Mouse (Mus musculus) limb, embryonic 11.5 days (tissue): ENCODE results near the gene Kcnip4. TPM values are rescaled to one million over a fixed set of nuclear protein-coding genes. Genes with fewer than 3 reads are reported as not detected.

Experiments used
- ATAC-seq: fragments of 200-750 bp; cut with Nextera tagmentation; 2 replicates; pipeline ENCODE4 v1.8.0; 2017; ENCODE audit warnings: low read depth; ENCODE audit not compliant: insufficient number of reproducible peaks, low FRiP score, low TSS enrichment
- DNase-seq: peaks from one replicate; pipeline ENCODE4 v3.0.0-alpha.2; 2015; ENCODE audit warnings: low spot score
- H3K27ac ChIP-seq: fragments of 300-500 bp; sonication (generic); replicated peaks from 2 replicates; pipeline ENCODE4 v1.5.1; 2014; ENCODE audit warnings: low read depth, mild to moderate bottlenecking, low read length
- H3K27me3 ChIP-seq: fragments of 300-500 bp; sonication (generic); 2 replicates; pipeline ENCODE4 v1.6.1; 2014; ENCODE audit warnings: mild to moderate bottlenecking, low read length, mixed read lengths; ENCODE audit not compliant: control insufficient read depth, insufficient read depth
- H3K36me3 ChIP-seq: fragments of 300-500 bp; sonication (generic); 2 replicates; pipeline ENCODE4 v1.6.1; 2014; ENCODE audit warnings: mild to moderate bottlenecking, low read length, moderate library complexity, mixed read lengths; ENCODE audit not compliant: control insufficient read depth, insufficient read depth
- H3K4me1 ChIP-seq: fragments of 300-500 bp; sonication (generic); 2 replicates; pipeline ENCODE4 v1.6.1; 2014; ENCODE audit warnings: low read length, mixed read lengths; ENCODE audit not compliant: control insufficient read depth, insufficient read depth
- H3K4me2 ChIP-seq: fragments of 300-500 bp; sonication (generic); 2 replicates; pipeline ENCODE4 v1.6.1; 2014; ENCODE audit warnings: low read depth, mild to moderate bottlenecking, moderate library complexity; ENCODE audit not compliant: severe bottlenecking
- H3K4me3 ChIP-seq: fragments of 300-500 bp; sonication (generic); 2 replicates; pipeline ENCODE4 v1.5.1; 2014; ENCODE audit warnings: low read depth, low read length
- H3K9ac ChIP-seq: fragments of 300-500 bp; sonication (generic); 2 replicates; pipeline ENCODE4 v1.6.1; 2014; ENCODE audit warnings: mild to moderate bottlenecking, low read length
- H3K9me3 ChIP-seq: fragments of 300-500 bp; sonication (generic); 2 replicates; pipeline ENCODE4 v1.6.1; 2016; ENCODE audit warnings: low read length; ENCODE audit not compliant: control insufficient read depth
- whole genome bisulfite sequencing: fragments of 180-500 bp; shearing (Covaris S2); extraction: QIAGEN DNeasy Blood & Tissue Kit; methylation state at CpG from one replicate; pipeline ENCODE4 v1.1.7; 2014; 5-methylcytosine and 5-hydroxymethylcytosine counted together
- polyA plus RNA-seq: library from polyadenylated mRNA; unstranded; fragments of >200 nt; fragmentation: Nextera tagmentation; extraction: Ambion mirVana; gene quantifications from 2 replicates; pipeline ENCODE4 v1.2.1, GENCODE M21; 2014

The Kcnip4 gene
- polyA plus RNA-seq, 1 experiment from 2014 or later = 0.76 TPM

GRCm38 (mm10) chr5:49041259-49041845 lies 483.4 kb downstream of the Kcnip4 start:
- WGBS = 68% methylated on average over 6 of the region's 6 CpGs
- Histone ChIP-seq H3K27me3 (no peaks in the 10 kb centered on the region), H3K4me3 (no peak overlapping the region), H3K4me2 (no peak overlapping the region), H3K9ac (no peak overlapping the region), H3K9me3 (no peaks in the 10 kb centered on the region), H3K4me1 (no peaks in the 10 kb centered on the region), H3K36me3 (no peaks in the 10 kb centered on the region), H3K27ac (no peak overlapping the region)
- no peak for ATAC-seq
- no peak for DNase-seq

- H3K9ac ChIP-seq = no peak overlapping the region
- no peaks in the 10 kb centered on the region for H3K36me3 ChIP-seq
- ATAC-seq (no peak), DNase-seq (peak; percentile 22)
- 22% methylated on average over 4 of the region's 4 CpGs for WGBS
- H3K9me3 ChIP-seq = no peaks in the 10 kb centered on the region
- no peak overlapping the region for H3K27ac ChIP-seq
- no peaks in the 10 kb centered on the region for H3K27me3 ChIP-seq
- no peak overlapping the region for H3K4me2 ChIP-seq
- no peak overlapping the region for H3K4me3 ChIP-seq
- no peaks in the 10 kb centered on the region for H3K4me1 ChIP-seq
These were observed 527.3 kb downstream of the Kcnip4 start for GRCm38 (mm10) chr5:48997359-48997758.

GRCm38 (mm10) chr5:48989145-48989659 lies 535.5 kb downstream of the Kcnip4 start:
- H3K27me3 ChIP-seq = no peaks in the 10 kb centered on the region
- ATAC-seq (no peak), DNase-seq (no peak)
- no peaks in the 10 kb centered on the region for H3K9me3 ChIP-seq
- no peak overlapping the region for H3K4me2 ChIP-seq
- 90% methylated on average over 1 of the region's 1 CpGs for WGBS
- no peaks in the 10 kb centered on the region for H3K36me3 ChIP-seq
- no peak overlapping the region for H3K9ac ChIP-seq
- no peak overlapping the region for H3K27ac ChIP-seq
- H3K4me3 ChIP-seq = no peak overlapping the region
- no peaks in the 10 kb centered on the region for H3K4me1 ChIP-seq

GRCm38 (mm10) chr5:48942378-48943088 lies 582.2 kb downstream of the Kcnip4 start:
- no peaks in the 10 kb centered on the region for H3K36me3 ChIP-seq
- WGBS = 92% methylated on average over 2 of the region's 2 CpGs
- H3K4me3 ChIP-seq = no peak overlapping the region
- H3K9me3 ChIP-seq = no peaks in the 10 kb centered on the region
- H3K27me3 ChIP-seq = no peaks in the 10 kb centered on the region
- H3K27ac ChIP-seq = no peak overlapping the region
- no peak overlapping the region for H3K4me2 ChIP-seq
- ATAC-seq (no peak), DNase-seq (no peak)
- H3K4me1 ChIP-seq = no peaks in the 10 kb centered on the region
- no peak overlapping the region for H3K9ac ChIP-seq

GRCm38 (mm10) chr5:48931881-48932280 lies 592.8 kb downstream of the Kcnip4 start:
- H3K9me3 ChIP-seq = no peaks in the 10 kb centered on the region
- H3K27me3 ChIP-seq = no peaks in the 10 kb centered on the region
- H3K4me3 ChIP-seq = no peak overlapping the region
- no peak overlapping the region for H3K4me2 ChIP-seq
- no peaks in the 10 kb centered on the region for H3K36me3 ChIP-seq
- H3K27ac ChIP-seq = no peak overlapping the region
- DNase-seq = no peak
- WGBS = 91% methylated on average over 2 of the region's 2 CpGs
- no peak overlapping the region for H3K9ac ChIP-seq
- H3K4me1 ChIP-seq = no peaks in the 10 kb centered on the region
- ATAC-seq = no peak

- H3K27me3 ChIP-seq = no peaks in the 10 kb centered on the region
- no peaks in the 10 kb centered on the region for H3K4me1 ChIP-seq
- 83% methylated on average over 8 of the region's 8 CpGs for WGBS
- DNase-seq (no peak), ATAC-seq (no peak)
- no peak overlapping the region for H3K4me3 ChIP-seq
- H3K36me3 ChIP-seq = no peaks in the 10 kb centered on the region
- no peak overlapping the region for H3K27ac ChIP-seq
- no peaks in the 10 kb centered on the region for H3K9me3 ChIP-seq
- H3K9ac ChIP-seq = no peak overlapping the region
- H3K4me2 ChIP-seq = 0 out of 2 replicates have a peak overlapping the region, but pooled peaks have one; percentile 45
These were observed 634.5 kb downstream of the Kcnip4 start for GRCm38 (mm10) chr5:48890216-48890615.

- no peaks in the 10 kb centered on the region for H3K9me3 ChIP-seq
- ATAC-seq = peak; percentile 67; the same call in 1 of the 2 replicates
- no peaks in the 10 kb centered on the region for H3K27me3 ChIP-seq
- H3K27ac ChIP-seq = no peak overlapping the region
- no peaks in the 10 kb centered on the region for H3K36me3 ChIP-seq
- peak overlapping the region; percentile 45 for H3K4me2 ChIP-seq
- no peak overlapping the region for H3K9ac ChIP-seq
- peak overlapping the region; percentile 12; the same call in 1 of the 2 replicates for H3K4me3 ChIP-seq
- peak; percentile 43 for DNase-seq
- no peaks in the 10 kb centered on the region for H3K4me1 ChIP-seq
- 13% methylated on average over 18 of the region's 18 CpGs for WGBS
These were observed 635.1 kb downstream of the Kcnip4 start for GRCm38 (mm10) chr5:48889395-48890194.

- no peak for DNase-seq
- Histone ChIP-seq H3K27ac (no peak overlapping the region), H3K4me1 (no peaks in the 10 kb centered on the region), H3K27me3 (no peaks in the 10 kb centered on the region), H3K9me3 (no peaks in the 10 kb centered on the region), H3K9ac (no peak overlapping the region), H3K4me2 (no peak overlapping the region), H3K4me3 (no peak overlapping the region), H3K36me3 (no peaks in the 10 kb centered on the region)
- 74% methylated on average over 2 of the region's 2 CpGs for WGBS
- no peak for ATAC-seq
These were observed 646.6 kb downstream of the Kcnip4 start for GRCm38 (mm10) chr5:48878081-48878480.
